Mouse (Mus musculus): ENCODE measurements around the gene Slc24a4.

DNA sequence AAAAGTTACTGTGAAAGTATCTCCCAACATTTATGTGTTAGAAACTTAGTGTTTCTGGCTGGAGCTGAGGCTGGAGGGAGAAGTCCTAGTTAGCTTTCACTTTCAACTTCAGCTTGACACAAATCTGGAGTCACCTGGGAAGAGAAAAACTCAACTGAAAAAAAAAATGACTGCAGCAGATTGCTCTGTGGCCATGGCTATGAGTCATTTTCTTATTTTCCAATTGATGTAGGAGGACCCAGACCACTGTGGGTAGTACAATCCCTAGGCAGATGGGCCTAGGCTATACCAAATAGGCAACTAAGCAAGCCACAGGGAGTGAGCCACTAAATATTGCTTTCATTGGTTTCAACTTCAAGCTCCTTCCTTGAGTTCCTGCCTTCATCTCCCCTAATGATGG, 19.7 kb upstream of the Slc24a4 start:
- TF ChIP-seq CTCF (IDR thresholded peaks at IDR 0.05; ENCODE audit: low read depth, low read length): no peak
- TF ChIP-seq POLR2A (IDR thresholded peaks at IDR 0.05; ENCODE audit: extremely low read depth, insufficient read depth, low read length): no peak
